Mouse (Mus musculus): ENCODE measurements around the gene Smarca4. TPM values are rescaled to one million over a fixed set of nuclear protein-coding genes. Genes with fewer than 3 reads are reported as not detected.
"Not testable (repeated sequence)": the region's sequence is repeated elsewhere in the genome, so short reads cannot be mapped to it uniquely, and the experiment has no call there.

Gene Smarca4
- total RNA-seq, 2 experiments from 2014 or later, result 111 to 117 TPM

DNA sequence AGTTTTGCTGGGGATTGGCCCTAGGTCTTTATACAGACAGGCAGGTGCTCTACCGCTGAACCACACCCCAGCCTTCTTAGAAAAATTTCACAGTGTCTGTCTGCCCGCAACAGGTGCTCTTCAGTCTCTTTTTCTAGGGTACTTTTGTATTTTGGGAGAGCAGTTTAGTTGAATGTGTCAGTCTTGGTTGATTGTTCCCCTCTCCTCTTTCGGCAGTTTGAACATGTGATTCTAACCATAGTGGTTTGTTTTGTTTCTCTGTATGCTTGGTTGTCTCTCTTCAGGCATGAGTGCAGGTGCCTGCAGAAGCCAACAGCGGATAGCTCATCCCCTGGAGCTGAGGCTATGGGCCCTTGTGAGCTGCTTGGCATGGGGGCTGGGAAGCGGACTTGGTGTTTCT lies 36.3 kb downstream of the Smarca4 start:
- DNase-seq (ENCODE audit: low spot score in 2 of 2), result no peak

DNA sequence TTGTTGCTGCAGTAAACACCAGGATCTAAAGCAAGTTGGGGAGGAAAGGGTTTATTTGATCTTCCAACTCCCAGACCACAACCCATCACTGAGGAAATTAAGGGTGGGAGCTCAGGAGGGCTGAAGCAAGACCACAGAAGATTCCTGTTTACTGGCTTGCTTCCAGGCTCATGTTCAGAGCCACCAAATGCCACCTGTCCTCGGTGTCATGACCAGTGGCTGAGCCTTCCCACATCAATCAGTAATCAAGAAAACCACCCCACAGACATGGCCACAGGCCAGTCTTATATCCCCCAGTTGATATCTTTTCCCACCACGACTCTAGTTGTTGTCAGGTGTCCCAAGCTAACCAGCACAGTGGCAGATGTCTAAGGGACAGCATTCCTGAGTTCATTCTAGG lies 37.3 kb downstream of the Smarca4 start:
- DNase-seq (ENCODE audit: low spot score in 2 of 2), result no peak

DNA sequence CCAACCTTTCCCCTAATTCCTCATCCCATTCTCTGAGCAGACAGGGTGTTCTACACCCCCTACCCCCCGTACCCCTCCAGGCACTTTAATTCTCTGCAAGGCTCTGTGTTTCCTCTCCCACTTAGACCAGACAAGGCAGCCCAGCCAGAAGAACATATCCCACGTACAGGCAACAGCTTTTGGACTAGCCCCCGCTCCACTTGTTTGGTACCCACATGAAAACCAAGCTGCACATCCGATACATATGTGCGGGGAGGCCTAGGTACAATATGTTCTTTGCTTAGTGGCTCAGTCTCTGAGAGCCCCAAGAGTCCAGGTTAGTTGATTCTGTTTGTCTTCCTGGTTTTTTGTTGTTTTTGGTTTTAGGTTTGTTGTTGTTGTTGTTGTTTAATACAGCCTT lies 46.1 kb downstream of the Smarca4 start:
- DNase-seq (ENCODE audit: low spot score in 2 of 2), result peak; percentile 47 to 84

DNA sequence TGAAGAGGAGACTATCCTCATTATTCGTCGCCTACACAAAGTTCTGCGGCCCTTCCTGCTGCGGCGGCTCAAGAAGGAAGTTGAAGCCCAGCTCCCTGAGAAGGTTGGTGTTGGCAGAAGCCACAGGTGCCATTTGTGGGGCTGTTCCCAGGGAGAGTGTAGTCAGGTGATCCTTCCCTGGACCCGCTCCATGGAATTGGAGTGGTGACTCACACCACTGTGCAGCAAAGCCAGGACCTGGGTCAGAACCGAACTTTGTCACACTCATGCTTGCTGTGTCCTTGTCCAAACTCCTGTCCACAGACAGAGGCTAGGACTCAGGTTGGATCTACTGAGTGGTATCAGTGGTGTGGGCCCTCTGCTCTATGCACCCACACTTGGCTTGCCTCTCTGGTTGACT lies 53.0 kb downstream of the Smarca4 start:
- DNase-seq (ENCODE audit: low spot score in 2 of 2), result no peak

DNA sequence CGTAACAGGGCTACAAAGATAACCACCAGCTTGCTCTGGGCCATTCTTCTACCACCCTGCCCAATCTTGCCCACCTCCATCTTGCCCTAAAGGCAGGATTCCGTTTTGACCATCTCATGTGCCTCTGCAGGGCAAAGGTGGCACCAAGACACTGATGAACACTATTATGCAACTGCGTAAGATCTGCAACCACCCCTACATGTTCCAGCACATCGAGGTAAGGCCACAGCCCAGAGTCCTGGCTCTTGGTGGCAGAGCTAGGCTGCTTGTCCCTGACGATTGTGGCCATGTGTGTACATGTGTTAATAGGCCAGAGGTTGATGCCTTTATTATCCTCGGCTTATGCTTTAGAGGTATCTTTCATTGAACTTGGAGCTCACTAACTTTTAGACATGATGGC lies 54.4 kb downstream of the Smarca4 start:
- no peak for DNase-seq (ENCODE audit: low spot score in 2 of 2)

DNA sequence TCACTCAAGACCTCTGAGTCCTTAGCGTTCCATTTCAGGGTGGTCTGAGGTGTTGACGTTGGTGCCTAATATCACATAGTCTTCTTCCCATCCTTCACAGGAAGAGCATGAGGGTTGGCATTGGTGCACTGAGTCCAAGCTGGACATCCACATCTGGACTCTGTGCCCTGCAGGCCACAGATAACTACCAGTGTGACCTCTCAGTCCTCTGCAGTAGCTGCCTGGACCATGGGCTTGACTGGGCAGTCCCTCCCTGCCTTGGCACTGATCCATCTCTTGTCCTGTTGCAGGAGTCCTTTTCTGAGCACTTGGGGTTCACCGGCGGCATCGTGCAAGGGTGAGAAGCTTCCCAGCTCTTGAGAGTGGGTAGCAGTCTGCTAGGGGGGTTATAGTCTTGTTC lies 55.8 kb downstream of the Smarca4 start:
- DNase-seq (ENCODE audit: low spot score in 2 of 2), result no peak

DNA sequence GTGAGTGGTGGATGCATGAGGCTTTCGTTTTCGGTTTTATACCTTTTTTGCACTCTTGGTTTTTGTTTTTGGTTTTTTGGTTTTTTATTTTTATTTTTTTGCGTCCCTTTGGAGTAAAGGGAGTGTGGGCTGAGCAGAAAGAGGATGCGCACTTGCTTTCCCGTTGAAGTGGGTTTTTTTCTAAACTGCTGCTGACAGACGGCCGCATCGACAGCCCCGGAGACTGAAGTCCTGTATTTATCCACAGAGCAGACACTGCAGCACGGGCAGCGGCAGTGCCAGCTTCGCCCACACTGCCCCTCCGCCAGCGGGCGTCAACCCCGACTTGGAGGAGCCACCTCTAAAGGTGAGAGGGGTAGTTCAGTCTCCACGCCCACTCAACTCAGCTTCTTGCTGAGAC lies 61.7 kb downstream of the Smarca4 start:
- peak in 1 of 2 experiments; percentile 56 for DNase-seq (ENCODE audit: low spot score in 2 of 2)

DNA sequence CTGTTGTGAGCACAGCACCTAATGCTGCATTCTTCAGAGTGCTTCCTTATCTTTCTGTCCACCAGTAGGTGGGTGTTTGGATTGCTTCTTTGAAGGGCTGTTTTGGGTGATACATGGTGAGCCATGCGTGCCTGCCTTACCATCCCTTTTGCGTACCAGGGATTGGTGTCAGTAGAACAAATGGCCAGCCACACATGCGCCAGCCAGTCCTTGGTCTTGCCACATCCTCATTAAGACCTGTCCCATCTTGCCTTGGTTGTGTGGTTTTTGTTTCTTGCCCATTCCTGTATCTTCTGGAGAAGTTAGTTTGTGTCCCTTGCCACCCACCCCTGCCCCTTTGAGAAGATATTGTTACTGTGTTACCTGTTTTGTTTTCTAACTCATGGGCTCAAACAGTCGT lies 64.5 kb downstream of the Smarca4 start:
- no peak for DNase-seq (ENCODE audit: low spot score in 2 of 2)

DNA sequence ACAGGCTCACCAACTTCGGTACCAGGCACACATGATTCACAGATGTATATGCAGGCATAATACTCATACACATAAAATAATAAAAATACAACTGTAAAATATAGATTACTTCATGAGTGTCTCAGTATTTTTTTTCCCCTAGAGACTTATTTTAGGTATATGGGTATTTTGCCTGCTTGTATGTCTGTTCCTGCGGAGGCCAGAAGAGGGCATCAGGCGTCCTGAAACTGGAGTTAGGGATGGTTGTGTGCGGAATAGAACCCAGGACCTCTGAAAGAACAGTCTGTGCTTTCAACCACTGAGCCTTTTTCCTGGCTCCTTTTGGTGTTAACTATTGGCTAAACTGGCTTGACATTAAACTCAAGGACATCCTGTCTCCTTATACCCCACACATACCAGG lies 66.9 kb downstream of the Smarca4 start:
- no peak for DNase-seq (ENCODE audit: low spot score in 2 of 2)

DNA sequence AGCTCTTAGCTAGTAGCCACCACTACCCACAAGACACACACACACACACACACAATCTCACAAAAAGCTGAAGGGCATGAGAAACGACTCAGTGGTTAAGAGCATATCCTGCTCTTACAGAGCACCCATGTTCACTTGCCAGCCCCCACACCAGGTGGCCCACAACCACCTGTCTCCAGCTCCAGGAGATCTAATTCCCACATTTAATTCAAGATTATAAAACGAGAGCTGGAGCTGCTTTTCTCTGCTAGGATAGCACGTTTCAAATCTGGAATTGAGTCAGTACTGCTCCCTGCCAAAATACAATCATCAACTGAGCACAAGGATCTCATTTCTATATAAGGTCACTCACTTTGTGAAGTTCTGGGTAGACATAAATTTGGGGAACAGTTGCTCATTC lies 67.9 kb downstream of the Smarca4 start:
- peak in 1 of 2 experiments; percentile 47 for DNase-seq (ENCODE audit: low spot score in 2 of 2)

DNA sequence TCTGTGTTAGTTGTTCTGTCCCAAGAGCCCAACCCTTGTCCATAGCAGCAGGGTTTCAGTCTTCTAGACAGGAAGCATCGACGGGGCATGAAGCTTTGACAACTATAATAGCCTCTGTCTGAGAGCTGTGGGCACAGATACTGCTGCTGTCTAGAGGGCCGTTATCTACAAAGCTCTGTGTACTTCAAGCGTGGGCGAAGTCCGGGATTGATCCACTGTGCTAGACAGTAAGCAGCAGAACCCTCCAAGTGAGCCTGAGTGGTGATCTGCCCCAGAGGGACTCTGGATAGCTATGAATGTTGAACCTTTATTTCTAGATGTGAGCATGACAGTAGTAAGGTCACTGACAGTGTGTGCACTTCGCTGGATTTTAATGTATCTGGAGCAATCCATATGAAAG lies 72.6 kb downstream of the Smarca4 start:
- no peak for DNase-seq (ENCODE audit: low spot score in 2 of 2)

DNA sequence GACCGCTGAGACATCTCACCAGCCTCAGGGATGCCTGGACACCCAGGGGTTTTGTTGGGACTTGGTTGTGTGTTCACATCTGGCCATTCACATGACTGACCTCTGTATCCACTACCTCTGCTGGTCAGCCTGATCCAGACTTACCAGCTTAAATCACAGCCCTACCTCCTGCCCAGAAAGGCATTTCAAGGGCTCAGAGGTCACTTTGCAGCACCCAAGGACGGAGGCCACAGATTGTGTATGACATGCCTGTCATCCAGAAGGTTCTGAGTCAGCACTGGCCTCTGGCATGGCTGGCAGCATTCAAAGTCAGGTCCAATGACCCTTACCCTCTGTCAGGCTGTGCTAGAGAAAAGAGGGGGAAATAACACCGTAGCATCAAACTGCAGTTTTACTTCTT lies 74.1 kb downstream of the Smarca4 start:
- DNase-seq (ENCODE audit: low spot score in 2 of 2), result no peak

DNA sequence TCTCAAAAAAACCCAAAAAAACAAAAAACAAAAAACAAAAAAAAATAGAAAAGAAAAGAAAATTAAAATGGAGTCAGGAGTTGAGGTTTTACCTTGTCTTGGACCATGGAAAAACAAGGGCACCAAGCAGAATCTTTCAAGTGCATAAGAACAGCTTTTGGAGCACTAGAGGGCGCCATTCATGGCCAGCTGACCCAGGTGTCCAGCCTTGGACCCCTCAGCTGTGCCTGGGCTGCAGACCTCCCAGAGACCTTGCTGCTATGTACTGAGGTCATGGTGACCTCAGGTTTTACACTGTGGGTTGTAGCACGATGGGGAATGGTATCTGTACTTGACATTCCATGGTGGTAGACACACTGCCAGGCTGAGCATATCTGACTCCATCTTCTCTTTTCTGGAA lies 75.9 kb downstream of the Smarca4 start:
- DNase-seq (ENCODE audit: low spot score in 2 of 2), result no peak

DNA sequence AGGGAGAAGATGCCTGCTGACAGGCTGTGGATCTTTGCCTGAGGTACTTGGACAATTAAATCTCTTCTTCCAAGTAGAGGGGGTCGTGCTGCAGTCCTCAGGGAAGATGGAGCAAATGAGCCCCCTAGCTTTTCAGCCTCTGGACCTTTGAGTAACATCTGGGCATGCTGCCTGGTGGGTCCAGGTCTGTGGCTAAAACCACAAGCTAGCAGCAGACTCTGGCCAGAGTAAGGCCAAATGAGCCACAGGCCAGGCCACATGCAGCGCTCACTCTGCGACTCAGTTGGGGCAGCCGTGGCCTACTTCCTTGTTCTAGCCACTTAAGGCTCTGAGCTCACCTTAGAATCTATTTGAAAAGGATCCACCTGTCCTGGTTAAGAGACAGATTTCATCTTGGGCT lies 76.5 kb downstream of the Smarca4 start:
- DNase-seq (ENCODE audit: low spot score in 2 of 2), result no peak

DNA sequence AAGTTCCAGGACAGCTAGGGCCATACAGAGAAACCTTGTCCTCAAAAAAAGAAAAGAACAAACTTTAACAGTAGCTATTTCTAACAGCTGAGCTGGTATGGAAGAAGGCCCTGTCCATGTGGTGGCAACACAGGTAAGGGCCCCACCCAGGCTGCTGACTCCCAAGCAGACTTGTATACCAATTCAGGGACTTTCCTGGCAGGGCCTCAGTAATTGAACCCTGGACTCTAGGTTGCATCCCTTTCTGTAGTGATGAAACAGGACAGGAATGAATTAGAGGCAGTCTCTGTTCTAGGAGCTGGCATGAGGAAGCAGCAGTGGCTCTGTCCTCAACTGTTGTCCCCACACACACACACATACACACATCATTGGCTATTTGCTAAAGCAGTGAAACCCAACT lies 78.1 kb downstream of the Smarca4 start:
- DNase-seq (ENCODE audit: low spot score in 2 of 2), result no peak

DNA sequence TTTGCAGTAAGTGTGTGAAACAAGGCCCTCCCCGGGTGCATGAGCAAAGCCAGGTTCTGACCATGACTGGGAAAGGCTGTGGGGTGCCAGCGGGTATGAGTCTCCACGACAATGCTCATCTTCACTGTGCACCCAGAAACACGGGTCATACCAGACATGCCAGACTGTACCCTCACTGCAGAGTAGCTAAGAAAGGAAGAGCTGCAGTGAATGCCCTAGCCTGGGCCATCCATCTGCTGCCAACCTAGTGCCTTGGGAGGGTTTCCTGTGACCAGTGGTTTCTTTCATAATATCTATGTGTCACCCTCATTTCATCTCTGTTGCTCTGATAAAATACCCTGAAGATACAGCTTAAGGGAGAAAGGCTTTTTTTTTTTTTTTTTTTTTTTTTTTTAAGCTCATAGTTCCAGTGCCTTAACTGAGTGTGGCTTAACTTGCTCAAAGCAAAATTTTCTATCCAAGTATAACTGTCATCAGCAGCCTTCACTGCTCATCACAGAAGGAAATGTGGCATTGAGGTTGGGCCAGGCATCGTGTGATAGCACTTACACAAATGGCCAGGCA lies 79.3 kb downstream of the Smarca4 start:
- no peak for DNase-seq (ENCODE audit: low spot score in 2 of 2)

DNA sequence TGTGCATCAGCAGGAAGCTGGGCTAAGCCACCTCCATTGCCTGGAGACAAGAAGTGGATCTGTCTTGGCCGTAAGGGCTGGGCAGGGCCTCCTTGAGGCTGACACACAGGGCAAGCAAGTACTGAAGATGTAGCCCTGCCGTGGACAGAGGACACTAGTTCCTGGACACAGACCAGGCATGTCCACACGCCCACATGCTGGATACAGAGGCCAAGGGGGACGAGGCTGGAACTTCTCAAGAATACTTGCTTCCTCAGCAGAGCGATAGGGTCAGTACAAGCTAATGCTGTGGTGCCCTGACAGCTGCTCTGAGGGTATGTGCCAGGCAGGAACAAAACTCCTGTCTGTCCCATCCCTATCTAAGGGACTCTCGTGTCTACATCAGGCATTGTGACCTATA lies 81.2 kb downstream of the Smarca4 start:
- DNase-seq (ENCODE audit: low spot score in 2 of 2), result no peak

DNA sequence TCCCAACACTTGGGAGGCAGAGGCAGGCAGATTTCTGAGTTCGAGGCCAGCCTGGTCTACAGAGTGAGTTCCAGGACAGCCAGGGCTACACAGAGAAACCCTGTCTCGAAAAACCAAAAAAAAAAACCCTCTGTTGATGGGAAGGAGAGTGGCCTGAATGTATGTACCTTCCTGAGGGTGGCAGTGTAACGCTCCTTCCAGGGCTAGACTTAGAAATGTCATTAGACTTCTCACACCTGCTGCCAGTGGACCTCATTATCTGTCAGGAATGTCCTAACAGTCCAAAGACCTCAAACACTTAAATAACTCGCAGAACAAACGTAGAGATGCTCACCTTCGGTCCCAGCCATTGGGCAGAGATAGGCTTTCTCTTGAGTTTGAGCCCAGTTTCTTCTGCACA lies 83.3 kb downstream of the Smarca4 start:
- DNase-seq (ENCODE audit: low spot score in 2 of 2), result not testable (repeated sequence)

DNA sequence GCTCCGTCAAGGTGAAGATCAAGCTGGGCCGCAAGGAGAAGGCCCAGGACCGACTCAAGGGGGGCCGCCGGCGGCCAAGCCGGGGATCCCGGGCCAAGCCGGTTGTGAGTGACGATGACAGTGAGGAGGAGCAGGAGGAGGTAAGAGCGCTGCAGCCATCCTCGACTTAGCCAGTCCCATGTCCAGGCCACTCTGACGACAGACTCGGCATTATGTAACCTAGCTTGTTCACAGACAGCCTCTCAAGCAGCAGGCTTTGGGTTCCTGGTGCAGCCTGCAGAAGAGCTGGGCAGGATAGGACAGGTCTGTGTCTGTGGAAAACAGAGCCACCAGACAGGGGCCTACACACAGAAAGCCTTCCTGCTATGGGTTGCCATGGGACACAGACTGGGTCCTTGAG lies 85.1 kb downstream of the Smarca4 start:
- peak in 1 of 2 experiments; percentile 31 for DNase-seq (ENCODE audit: low spot score in 2 of 2)

DNA sequence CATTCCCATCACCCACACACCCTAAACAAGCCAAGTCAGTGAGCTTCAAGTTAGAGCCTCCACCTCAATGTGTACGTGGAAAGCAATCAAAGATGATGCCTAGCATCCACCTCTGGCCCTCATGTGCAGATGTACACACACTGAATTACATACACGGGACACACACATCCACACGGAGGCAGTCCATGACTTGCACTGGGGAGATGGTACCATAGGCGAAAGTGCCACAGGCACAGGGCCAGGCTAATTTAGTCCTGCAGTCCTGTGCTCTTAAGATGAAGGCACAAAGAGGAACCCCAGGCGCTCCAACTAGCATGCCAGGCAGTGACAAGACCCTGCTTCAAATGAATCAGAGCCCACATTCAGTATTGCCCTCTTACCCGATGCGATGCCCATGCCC lies 87.5 kb downstream of the Smarca4 start:
- no peak for DNase-seq (ENCODE audit: low spot score in 2 of 2)

DNA sequence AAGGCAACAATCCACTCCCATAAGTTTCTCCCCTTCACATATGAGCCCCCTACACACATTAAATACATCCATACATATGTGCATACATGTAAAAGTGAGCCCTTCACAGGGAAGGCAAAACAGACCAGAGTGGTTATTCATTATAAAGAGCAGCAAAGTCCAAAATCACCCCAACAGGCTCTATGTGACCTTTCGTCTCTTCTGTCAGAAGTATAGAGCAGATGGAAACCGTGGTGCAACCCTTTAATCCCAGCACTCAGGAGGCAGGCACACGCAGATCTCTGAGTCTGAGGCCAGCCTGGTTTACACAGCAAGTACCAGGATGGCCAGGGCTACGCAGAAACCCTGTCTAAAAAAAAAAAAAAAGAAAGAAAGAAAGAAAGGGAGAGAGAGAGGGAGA lies 90.1 kb downstream of the Smarca4 start:
- DNase-seq (ENCODE audit: low spot score in 2 of 2), result no peak

DNA sequence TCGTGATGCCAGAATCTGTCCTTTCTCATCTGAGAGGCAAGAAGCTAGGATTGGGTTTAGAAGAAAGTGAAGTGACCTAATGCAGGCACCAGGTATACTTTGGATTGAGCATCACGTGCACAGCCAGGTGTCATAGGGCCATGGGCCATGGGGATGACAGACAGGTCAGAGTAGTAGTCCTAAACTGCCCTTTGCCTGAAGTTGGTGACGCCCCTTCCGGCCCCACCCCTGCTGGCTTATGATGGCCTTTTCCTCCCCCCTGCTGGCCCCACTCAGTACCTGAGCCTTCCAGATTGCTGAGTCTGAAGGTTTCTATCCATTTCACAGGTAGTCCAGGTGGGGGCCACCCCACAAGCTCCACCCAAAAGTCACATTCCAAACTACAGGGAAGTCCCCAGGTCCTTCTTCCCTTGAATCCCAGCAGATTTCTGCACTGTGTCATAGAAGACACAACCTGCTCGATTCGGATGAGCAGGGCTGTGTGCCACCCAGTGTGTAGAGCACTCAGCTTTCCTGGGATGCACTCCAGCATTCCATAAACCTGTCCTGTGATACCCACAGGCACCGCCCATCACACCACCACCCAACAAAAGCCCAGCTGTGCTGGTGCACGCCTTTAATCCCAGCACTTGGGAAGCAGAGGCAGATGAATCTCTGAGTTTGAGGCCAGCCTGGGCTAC lies 90.8 kb downstream of the Smarca4 start:
- DNase-seq (ENCODE audit: low spot score in 2 of 2), result no peak

DNA sequence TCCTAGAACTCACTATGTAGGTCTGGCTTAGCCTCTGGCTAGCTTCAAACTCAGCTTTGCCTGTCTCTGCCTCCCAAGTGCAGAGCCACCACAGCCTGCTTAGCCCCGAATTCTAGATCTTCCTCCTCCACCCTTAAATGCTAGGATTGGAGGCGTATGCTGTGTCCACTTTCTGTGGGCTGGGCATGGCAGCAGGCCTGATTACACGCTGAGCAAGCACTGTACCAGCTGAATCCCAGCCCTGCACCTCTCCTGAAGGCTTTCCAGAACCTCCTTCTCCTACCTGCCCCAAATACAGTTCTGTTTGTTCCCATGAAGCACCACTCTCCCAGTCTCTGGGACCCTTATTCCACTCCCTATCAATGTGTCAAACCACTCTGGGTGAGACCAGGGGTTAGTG lies 93.4 kb downstream of the Smarca4 start:
- DNase-seq (ENCODE audit: low spot score in 2 of 2), result no peak

DNA sequence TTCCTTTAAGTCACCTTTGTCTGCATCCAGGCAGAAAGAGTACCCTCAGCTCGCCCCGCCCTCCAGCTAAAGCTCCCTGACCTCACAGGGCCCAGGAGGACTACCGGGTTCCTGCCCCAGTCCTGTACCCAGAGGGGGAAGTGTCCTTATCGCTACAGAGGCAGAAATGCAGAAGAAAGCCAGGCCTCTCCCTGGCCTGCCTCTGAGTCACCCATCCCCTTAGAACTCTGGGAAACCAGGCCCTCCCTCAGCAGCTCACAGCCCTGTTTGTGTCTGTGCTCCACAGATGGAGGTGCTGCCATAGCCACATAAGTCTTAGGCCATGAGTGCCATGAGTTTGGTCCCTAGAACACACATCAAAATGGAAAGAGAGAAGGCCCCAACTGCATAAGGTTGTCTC lies 99.3 kb downstream of the Smarca4 start:
- no peak for DNase-seq (ENCODE audit: low spot score in 2 of 2)

Measured in layer of hippocampus, adult 18-20 months (tissue).